Mouse (Mus musculus): ENCODE results near the gene Rasa4. TPM values are rescaled to one million over a fixed set of nuclear protein-coding genes. Genes with fewer than 3 reads are reported as not detected.
"Not testable (repeated sequence)": the region's sequence is repeated elsewhere in the genome, so short reads cannot be mapped to it uniquely, and the experiment has no call there.

Rasa4 gene
- total RNA-seq, 1 experiment from 2014 or later, result 7.3 TPM

DNA sequence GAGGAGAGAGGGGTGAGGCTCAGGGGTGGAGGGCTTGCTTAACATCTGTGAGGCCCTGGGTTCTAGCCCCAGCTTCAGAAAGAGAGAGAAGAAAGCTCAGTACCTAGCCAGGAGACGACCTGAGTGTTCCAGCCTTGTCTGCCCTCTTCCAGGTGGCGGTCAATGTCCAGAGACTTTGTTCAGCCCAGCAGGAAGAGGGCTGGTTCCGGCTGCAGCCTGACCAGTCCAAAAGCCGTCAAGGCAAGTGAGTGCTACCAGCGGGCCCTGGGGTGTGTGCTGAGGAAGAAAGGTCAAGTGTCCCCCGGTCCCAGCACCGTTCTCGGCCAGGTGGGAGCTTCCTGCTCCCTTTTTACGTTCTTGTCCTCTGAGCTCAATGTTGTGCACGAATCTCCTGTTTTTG lies 14.8 kb downstream of the Rasa4 start:
- ATAC-seq (ENCODE audit: extremely low read depth, insufficient number of reproducible peaks, low FRiP score, poor library complexity, severe bottlenecking), result no peak

DNA sequence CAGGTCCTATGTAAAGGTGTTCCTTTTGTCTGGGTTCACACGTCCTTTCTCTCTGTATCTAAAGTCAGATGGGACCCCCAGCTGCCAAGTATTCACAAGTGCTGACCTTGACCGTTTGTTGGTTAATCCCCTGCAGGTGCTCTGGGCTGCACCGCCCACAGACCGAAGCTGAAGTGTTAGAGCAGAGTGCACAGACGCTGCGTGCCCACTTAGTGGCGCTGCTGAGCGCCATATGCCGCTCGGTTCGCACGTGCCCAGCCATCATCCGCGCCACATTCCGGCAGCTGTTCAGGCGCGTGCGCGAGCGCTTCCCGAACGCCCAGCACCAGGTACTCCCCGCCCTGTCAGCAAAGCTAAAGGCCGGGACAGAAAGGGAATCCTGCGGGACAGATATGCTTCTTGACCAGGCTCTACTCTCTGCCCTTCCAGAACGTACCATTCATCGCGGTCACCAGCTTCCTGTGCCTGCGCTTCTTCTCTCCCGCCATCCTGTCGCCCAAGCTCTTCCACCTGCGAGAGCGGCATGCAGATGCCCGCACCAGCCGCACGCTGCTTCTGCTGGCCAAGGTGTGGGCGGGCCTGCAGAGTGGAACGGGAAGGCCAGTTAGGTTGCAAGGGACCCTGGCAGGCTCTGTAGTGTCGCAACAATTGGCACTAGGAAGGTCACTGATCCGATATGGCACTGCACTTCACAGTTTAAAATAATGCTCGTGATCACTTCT lies 18.5 kb downstream of the Rasa4 start:
- peak; percentile 79 for ATAC-seq (ENCODE audit: extremely low read depth, insufficient number of reproducible peaks, low FRiP score, poor library complexity, severe bottlenecking)

DNA sequence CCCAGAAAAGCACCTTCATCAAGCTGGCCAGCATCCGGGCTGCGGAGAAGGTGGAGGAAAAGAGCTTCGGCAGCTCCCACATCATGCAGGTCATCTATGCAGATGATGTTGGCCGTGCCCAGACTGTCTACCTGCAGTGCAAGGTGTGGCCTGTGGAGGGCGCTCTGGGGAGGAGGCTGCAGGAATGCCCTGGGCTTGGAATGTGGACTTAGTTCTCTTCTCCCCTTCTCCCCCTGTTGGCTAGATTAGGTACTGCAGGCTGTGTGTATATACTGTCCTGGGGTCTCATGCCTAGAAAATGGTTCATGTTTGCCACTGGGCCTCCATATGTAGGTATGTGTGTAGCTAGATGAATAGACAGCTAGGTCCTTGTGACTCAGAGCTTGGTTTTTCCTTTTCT lies 20.8 kb downstream of the Rasa4 start:
- ATAC-seq (ENCODE audit: extremely low read depth, insufficient number of reproducible peaks, low FRiP score, poor library complexity, severe bottlenecking), result no peak

DNA sequence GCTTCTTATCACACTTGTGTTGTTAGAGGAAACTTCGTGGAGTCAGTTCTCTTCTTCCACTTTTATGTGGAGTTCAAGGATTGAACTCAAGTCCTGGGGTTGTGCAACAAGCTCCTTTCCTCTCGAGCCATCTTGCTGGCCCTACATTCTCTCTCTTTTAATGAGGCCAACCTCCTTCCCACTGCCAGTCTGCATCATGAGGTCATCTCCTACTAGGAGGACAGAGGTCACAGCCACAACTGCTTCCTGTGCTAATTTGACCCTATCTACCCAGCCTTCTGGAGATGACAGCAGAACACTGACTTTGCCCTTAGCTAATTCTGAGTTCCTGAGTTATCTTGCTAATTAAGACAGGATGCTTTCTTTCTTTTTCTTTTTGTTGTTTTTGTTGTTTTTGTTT lies 24.8 kb downstream of the Rasa4 start:
- ATAC-seq (ENCODE audit: extremely low read depth, insufficient number of reproducible peaks, low FRiP score, poor library complexity, severe bottlenecking), result no peak

DNA sequence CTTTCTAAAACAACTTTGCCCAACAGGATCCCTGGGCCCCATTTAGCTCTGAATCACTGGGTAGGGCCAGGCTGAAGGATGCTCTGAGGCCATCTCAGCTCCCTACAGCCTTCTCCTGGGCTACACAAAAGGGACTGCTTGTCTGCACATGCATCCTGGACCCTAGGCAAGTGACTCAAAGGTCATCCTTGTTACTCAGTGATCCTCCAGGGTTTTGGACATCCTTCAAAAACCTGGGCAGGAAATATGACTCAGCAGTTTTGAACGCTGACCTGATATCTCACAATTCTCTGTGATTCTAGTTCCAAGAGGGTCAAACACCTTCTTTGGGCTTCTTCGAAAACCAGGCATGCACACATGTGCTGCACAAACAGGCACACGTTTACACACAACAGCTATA lies 25.3 kb downstream of the Rasa4 start:
- no peak for ATAC-seq (ENCODE audit: extremely low read depth, insufficient number of reproducible peaks, low FRiP score, poor library complexity, severe bottlenecking)

DNA sequence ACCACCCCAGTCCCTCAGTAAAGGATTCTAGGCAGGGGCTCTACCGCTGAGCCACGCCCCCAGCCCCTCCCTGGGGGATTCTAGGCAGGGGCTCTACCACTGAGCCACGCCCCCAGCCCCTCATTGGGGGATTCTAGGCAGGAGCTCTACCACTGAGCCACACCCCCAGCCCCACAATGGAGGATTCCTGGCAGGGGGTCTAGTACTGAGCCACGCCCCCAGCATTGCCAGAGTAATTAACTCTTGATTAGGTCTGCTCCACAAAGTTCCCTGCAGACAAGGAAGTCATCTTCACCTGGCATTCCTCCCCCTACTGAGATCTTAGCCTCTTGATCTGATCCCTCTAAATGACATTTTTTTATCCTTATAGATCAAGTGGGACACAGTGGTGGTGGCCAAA lies 29.8 kb downstream of the Rasa4 start:
- not testable (repeated sequence) for ATAC-seq (ENCODE audit: extremely low read depth, insufficient number of reproducible peaks, low FRiP score, poor library complexity, severe bottlenecking)

DNA sequence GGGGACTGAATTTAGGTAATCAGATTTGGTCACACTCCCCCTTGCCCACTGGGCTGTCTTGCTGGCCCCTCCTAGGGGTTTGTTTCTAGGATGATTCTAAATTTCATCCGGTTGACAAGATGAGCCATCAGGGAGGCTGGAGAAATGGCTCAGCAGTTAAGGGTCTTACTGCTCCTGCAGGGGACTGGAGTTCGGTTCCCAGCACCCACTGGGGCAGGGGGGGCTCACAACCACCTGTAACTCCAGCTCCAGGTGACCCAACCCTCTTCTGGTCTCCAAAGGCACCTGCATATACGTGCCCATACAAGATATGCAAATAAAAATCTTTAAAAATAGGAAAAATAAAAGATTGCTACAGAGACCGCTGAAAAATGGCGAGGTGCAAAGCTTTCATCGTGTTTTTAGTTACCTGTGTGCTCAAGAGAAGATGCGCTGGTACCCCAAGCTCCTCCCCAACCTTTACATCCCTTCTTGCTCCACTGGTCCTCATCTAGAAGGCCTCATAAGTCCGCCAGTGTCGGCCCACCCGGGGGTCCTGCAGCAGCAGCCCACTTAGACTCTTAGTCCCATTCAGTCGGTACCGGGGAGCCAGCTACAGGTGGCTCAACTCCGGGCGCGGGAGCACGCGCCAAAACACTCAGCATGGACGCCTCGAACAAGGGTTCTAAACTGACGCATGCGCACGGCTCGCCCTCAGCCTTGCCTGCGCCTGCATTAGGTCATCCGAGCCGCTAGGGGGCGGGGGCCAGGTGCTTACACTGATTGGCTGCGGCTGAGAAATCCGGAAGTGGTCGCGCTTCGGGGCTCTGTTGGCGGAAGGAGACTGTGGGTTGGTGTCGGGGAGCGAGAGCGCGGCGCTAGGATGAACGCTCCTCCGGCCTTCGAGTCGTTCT lies 32.4 kb downstream of the Rasa4 start, which contains the start of gene Polr2j:
Gene Polr2j (plus strand): TSS at position 741 of the 893 bp plus-strand sequence.
- peak; percentile 97 for ATAC-seq (ENCODE audit: extremely low read depth, insufficient number of reproducible peaks, low FRiP score, poor library complexity, severe bottlenecking)

DNA sequence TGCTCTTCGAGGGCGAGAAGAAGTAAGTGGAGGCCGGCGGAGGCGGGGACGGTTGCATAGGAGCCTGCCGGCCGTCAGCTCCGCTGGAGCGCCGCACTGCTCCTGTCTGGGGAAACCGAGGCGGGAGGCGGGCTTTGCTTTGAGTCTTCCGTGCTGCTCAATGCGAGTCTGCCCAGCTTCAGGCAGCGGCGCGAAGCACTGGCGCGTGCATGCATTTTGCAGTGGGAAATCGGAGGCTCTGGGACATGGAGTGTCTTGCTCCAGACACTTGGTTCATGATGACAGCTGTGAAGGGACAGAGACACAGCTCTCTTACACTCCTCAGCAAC lies 33.0 kb downstream of the Rasa4 start:
- ATAC-seq (ENCODE audit: extremely low read depth, insufficient number of reproducible peaks, low FRiP score, poor library complexity, severe bottlenecking), result 0 out of 2 replicates have a peak, but pooled peaks have one; percentile 0

DNA sequence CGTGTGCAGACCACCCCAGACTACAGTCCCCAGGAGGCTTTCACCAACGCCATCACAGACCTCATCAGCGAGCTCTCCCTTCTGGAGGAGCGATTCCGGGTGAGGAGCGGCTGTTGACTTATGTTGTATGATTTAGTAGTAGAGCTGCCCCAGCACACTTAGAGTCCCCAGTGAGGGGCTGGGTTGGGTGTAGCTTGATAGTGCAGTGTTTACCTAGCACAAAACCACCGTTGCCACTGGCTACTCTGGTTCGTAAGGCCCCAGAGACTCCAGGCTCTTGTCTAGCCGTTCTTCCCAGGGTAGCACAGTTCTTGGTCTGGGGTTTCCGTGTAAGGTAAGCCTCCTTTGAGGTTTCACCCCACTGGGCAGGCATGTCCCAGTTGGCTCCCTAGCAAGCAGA lies 38.4 kb downstream of the Rasa4 start:
- ATAC-seq (ENCODE audit: extremely low read depth, insufficient number of reproducible peaks, low FRiP score, poor library complexity, severe bottlenecking), result no peak

DNA sequence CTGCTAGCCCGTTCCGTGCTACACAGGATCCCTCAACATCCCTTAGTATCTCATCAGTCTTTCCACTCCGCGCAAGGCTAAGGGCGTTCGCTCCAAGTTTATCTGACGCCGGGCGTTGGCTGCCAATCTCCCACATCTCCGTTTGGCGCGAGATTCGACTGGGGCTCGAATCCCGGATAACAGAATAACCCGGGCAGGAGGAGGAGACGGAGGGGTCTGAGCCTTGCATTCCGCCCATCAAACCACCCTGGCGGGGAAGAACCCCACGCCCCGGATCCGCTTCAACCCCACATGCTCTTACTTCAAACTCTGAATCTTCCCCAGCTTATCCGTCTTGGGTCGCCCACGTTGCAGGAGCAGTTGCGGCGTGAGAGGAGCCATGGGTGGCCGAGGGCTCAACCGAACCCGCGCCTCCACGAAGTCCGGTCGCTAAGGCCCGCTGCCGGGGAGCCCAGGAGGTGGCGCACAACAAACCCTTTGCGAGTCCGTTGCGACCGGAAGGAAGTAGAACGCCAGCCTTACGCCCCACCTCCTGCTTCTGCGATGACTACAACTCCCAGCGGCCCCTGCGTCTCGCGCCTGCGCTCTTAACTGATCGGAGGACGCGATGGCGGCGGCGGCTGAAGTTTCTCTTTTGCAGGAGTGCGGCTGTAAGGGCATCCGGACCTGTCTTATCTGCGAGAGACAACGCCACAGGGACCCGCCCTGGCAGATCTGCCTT lies 52.0 kb downstream of the Rasa4 start, which contains the start of the genes Lrwd1 and Alkbh4:
Gene Lrwd1 (minus strand): TSS at position 504 of the 721 bp plus-strand sequence.
Gene Alkbh4 (plus strand): TSS at position 576 of the 721 bp plus-strand sequence.
- ATAC-seq (ENCODE audit: extremely low read depth, insufficient number of reproducible peaks, low FRiP score, poor library complexity, severe bottlenecking), result peak; percentile 94

DNA sequence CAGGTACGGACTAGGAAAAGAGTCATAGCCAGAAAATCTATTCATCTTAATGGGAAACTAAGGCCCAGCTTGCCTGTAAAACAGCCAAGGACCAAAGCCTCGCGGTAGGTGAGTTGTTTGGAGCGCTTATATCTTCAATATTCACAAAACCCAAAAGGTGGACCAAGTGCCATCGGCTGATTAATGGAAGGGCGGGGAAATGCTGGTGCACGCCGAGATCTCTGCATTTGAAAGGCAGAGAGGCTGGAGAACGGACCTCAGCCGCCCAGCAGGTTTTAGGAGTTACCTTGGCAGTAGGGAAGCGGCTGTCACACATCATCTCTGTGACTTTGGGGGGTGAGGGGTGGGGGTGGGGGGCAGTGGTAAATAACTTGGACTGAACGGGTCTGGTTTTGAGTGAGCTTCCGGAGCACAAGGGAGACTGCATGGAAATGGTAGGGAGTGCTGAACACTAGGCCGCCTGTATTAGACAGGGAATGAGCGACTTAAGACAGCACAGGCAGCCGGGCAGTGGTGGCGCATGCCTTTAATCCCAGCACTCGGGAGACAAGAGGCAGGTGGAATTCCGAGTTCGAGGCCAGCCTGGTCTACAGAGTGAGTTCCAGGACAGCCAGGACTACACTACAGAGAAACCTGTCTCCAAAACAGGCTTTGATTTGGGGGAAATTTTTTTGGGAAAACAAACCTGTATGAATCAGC lies 52.7 kb downstream of the Rasa4 start:
- ATAC-seq (ENCODE audit: extremely low read depth, insufficient number of reproducible peaks, low FRiP score, poor library complexity, severe bottlenecking), result no peak

DNA sequence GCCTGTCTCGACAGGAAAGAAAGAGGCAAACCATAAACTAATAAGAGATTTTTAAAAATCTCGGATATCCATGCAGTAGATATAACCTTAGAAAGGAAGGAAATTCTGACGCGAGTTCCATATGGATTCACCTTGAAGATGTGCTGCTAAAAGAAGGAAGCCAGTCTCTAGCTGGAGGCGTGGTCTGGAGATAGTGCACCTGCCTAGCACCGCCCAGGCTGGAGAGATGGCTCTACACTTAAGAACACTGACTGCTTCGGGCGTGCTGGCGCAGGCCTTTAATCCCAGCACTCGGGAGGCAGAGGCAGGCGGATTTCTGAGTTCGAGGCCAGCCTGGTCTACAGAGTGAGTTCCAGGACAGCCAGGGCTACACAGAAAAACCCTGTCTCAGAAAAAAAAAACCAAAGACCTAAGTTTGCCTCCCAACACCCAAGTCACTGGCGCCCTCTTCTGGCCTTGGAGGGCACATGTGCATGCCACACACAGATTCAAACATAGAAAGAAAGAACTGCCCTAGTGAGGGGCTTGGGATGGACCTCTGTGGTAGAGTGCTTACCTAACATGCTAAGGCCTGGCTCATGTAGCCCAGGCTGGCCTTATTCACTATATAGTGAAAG lies 54.0 kb downstream of the Rasa4 start:
- ATAC-seq (ENCODE audit: extremely low read depth, insufficient number of reproducible peaks, low FRiP score, poor library complexity, severe bottlenecking), result peak; percentile 14; the same call in 1 of the 2 replicates

DNA sequence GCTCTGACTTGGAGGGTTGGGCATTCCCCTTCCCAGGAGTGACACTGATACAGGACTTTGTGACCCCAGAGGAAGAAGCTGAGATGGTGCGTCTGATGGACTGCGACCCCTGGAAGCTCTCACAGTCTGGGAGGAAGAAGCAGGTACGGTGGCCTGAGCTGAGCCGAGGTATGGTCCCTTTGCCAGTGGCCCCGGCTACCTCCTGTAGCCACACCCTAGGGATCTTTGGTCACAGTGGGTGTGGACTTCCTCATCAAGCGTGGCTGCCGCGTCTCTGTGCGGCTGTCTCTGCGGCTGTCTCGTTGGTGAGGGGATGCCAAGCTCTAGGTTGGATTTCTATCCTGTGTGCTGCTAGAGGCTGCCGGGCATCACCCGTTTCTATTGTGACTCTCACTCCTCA lies 55.7 kb downstream of the Rasa4 start:
- ATAC-seq (ENCODE audit: extremely low read depth, insufficient number of reproducible peaks, low FRiP score, poor library complexity, severe bottlenecking), result no peak

DNA sequence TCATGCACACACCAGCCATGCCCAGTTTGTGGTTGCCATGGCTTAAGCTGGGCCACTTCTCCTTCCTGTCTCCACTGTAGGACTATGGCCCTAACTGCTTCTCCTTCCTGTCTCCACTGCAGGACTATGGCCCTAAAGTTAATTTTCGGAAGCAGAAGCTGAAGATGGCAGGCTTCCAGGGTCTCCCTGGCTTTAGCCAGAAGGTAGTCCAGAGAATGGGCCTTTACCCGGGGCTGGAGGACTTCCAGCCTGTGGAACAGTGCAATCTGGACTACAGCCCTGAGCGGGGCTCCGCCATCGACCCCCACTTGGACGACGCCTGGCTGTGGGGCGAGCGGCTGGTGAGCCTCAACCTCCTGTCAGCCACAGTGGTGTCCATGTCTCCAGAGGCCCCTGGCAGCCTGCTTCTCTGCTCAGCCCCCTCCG lies 56.4 kb downstream of the Rasa4 start:
- ATAC-seq (ENCODE audit: extremely low read depth, insufficient number of reproducible peaks, low FRiP score, poor library complexity, severe bottlenecking), result peak; percentile 13; the same call in 1 of the 2 replicates

DNA sequence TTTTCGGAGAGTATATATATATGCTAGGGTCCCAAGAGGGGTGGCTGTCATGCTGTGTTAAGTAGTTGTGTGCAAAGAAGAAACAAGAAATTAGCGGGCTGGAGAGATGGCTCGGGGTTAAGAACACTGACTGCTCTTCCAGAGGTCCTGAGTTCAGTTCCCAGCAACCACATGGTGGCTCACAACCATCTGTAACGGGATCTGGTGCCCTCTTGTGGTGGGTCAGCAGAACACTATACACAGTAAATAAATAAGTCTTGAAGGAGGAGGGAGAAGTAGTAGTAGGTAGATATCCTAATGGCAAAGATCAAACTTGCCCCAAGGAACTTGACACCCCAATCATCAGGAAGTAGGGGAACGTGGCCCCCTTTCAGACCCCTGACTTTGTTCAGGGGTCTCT lies 59.0 kb downstream of the Rasa4 start:
- ATAC-seq (ENCODE audit: extremely low read depth, insufficient number of reproducible peaks, low FRiP score, poor library complexity, severe bottlenecking), result no peak

DNA sequence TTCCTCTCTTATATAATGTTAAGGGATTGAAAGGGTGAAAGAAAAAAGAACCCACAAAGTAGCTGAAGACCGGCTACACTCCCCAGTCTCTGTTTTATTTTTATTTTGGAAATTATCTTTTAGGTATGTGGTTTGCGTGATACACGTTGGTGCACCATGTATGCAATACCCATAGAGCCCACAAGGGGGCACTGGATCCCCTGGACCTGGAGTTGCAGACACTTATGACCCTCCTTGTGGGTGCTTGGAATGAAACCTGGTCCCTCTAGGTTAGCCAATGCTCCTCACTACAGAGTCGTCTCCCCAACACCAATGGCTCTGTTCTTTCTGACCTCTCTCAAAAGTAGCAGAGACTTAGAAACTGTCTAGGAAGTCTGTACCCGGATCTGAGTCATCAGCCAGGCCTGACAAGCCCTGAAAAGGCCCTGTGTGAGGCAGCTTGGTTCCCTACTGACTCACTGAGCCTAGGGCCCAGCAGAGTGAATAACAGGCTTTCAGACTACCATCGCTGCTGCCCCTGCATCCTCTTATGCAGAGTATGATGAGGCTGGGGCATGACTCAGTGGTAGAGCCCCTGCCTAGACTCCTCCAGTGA lies 59.5 kb downstream of the Rasa4 start:
- ATAC-seq (ENCODE audit: extremely low read depth, insufficient number of reproducible peaks, low FRiP score, poor library complexity, severe bottlenecking), result no peak

DNA sequence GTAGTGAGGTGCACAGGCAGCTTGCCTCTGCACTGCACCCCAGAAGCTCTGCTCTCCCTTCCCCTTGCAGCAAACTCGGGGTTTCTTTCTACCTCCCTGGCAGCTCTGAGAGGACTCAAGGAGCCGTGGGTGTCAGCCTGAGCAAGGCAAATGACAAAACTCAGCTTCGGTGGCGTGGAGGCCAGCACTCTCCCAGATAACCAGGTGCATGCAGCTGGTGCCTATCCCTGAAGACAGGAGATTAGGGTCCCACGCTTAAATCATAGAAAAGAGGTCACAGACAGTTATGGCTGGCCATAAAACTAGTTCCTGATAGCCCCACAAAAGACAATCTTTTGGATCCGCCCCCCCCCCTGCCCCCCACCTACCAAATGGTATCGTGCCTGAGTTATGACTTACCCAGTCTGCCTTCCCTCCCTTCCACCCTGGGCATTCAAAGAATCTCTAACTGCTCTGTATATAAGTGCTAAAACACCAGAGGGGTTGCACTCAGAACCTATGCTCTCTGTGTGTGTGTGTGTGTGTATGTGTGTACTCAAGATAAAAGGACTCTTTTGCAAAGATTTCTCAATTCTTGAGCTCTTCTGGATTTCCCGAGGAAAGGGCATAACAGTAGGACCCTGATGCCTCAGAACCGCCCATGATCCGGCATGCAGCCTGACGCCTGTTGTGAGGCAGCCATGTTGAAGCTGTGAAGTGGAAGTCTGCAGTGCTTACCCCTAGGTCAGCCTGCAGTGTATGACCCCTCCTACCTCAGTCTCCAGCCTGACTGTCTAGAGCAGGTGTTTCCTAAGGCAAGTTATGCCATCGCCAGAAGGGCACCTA lies 61.1 kb downstream of the Rasa4 start:
- ATAC-seq (ENCODE audit: extremely low read depth, insufficient number of reproducible peaks, low FRiP score, poor library complexity, severe bottlenecking), result no peak
